Comparison of ENCODE assay signal across 25 mouse cellular contexts in genomic region chr3:39375465-39375864, GRCm38 (mm10).
"Had no signal": no experiment of that assay in that cellular context is flagged by ENCODE, and none has a peak within 500 bp of the region (broad histone marks: within the 10 kb centered on the region; RNA-seq: fewer than 3 reads in every experiment).

No protein-coding gene starts in this region.

- H3K36me3 ChIP-seq: limb, embryonic 12.5 days; limb, embryonic 15.5 days; liver, embryonic 12.5 days; liver, embryonic 15.5 days; lung, embryonic 15.5 days; midbrain, embryonic 10.5 days; midbrain, embryonic 13.5 days; neural tube, embryonic 13.5 days had no signal

- DNase-seq: kidney, adult 18-20 months; kidney, adult 9 months; kidney, postnatal 14 days; kidney, postnatal 4 days; left cerebral cortex, postnatal 4 days; lung, adult 18-20 months; lung, postnatal 10 days; lung, postnatal 36 days; retina, postnatal 1 day; right cerebral cortex, postnatal 25 days; thymus, adult 2 months; thymus, postnatal 14 days; thymus, postnatal 4 days had no signal

- ATAC-seq: intestine, embryonic 16.5 days; liver, embryonic 12.5 days; midbrain, embryonic 13.5 days; midbrain, embryonic 16.5 days had no signal

- H3K9me3 ChIP-seq: limb, embryonic 12.5 days; limb, embryonic 15.5 days; liver, embryonic 12.5 days; liver, embryonic 15.5 days; lung, embryonic 15.5 days; megakaryocyte, embryonic 14.5 days; midbrain, embryonic 10.5 days; midbrain, embryonic 13.5 days; neural tube, embryonic 13.5 days had no signal

- H3K4me1 ChIP-seq: limb, embryonic 12.5 days; limb, embryonic 15.5 days; liver, embryonic 12.5 days; liver, embryonic 15.5 days; lung, embryonic 15.5 days; megakaryocyte, embryonic 14.5 days; midbrain, embryonic 10.5 days; midbrain, embryonic 13.5 days; neural tube, embryonic 13.5 days had no signal

- H3K4me3 ChIP-seq: limb, embryonic 12.5 days; limb, embryonic 15.5 days; liver, embryonic 12.5 days; liver, embryonic 15.5 days; lung, embryonic 15.5 days; megakaryocyte, embryonic 14.5 days; midbrain, embryonic 10.5 days; midbrain, embryonic 13.5 days; myocyte; neural tube, embryonic 13.5 days had no signal

- H3K27ac ChIP-seq: limb, embryonic 12.5 days; limb, embryonic 15.5 days; liver, embryonic 12.5 days; liver, embryonic 15.5 days; lung, embryonic 15.5 days; midbrain, embryonic 10.5 days; midbrain, embryonic 13.5 days; neural tube, embryonic 13.5 days had no signal

- H3K27me3 ChIP-seq: limb, embryonic 12.5 days; limb, embryonic 15.5 days; liver, embryonic 12.5 days; liver, embryonic 15.5 days; lung, embryonic 15.5 days; megakaryocyte, embryonic 14.5 days; midbrain, embryonic 13.5 days; neural tube, embryonic 13.5 days had no signal
